Mouse (Mus musculus) E14TG2a.4 (cell line): ENCODE measurements around the gene Arhgap30.

Experiments
- CTCF ChIP-seq: conservative IDR thresholded peaks from 2 replicates; pipeline ENCODE4 v1.5.1; 2014; ENCODE audit warnings: low read length
- NANOG ChIP-seq: IDR thresholded peaks from 2 replicates; pipeline ENCODE4 v1.6.1; 2014; ENCODE audit warnings: borderline replicate concordance, low read length, mixed read lengths
- POU5F1 ChIP-seq: IDR thresholded peaks from 2 replicates; pipeline ENCODE4 v1.6.1; 2014; ENCODE audit warnings: low read length, borderline replicate concordance

DNA sequence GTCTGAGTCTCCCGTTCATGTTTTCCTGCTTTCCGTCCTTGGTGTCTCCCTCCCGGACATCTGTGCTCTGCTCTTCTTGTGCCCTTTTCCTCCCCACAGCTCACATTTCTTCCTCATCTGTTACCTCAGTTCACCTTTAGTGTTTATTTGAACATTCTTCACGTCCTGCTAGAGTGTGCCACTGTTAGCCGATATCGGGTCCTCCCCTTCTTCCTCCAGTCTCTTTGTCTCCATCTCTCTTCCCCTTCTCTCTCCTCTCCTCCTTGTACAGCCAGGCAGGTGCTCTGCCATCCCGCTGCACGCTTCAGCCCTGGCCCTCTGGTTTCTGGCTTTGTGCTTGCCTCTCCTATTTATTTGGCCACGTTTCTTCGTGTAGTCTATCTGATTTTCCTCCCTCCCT is 58.9 kb downstream of the Arhgap30 start:
- TF ChIP-seq CTCF, result no peak
- no peak for TF ChIP-seq POU5F1
- no peak for TF ChIP-seq NANOG
